Mouse (Mus musculus) thymus, postnatal 14 days (tissue): ENCODE measurements at regions not wholly inside any gene's neighbourhood (a gene's known extent, or its start where the extent isn't known, plus 50 kb on each side); places are given as distances from the start of the nearest gene placed in this dataset.
A peak's percentile ranks its signal among the peaks of the same experiment; 100 is the strongest.
"Not testable (repeated sequence)": the region's sequence is repeated elsewhere in the genome, so short reads cannot be mapped to it uniquely, and the experiment has no call there.

Experiments used
- DNase-seq: peaks from one replicate; pipeline ENCODE4 v3.0.0; 2021

DNA sequence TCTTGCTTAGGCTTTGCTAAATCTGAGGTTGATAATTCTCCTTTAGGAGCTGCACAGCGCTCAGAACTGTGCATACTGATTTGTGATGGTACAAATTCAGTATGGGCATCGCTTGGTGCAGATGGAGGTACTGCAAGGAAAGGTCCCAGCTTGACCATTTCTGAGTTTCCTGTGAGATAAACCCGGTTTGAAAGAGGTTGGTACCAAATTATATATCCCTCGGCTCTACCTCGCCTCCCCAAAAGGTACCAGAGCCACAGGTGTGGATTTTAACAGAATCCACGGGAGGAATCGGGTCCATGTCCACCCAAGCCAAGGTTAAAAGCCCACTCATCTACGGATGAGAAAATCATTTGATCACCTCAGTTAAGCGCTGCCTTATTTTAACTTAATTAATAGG, 172.5 kb upstream of the Zfp808 start:
- not testable (repeated sequence) for DNase-seq

DNA sequence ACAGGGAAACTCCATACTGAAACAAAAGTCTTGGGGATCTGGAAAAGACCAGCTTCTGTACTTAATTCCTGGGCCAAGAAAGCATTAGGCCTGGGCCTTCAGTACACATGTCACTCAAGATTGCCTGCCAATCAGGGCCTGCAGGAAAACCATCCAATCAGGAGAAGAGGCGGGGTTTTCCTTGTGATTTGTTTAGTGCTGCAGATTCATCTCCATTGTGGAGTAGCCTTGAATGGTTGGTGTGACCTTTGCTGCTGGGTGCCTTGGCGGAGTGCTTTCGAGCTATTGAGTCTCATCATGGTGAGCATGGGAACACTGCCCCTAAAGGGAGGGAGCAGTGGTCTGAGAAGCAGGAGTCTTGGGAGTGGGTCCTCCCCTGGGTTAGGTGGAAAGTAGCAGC, 150.8 kb upstream of the Zfp808 start:
- not testable (repeated sequence) for DNase-seq

DNA sequence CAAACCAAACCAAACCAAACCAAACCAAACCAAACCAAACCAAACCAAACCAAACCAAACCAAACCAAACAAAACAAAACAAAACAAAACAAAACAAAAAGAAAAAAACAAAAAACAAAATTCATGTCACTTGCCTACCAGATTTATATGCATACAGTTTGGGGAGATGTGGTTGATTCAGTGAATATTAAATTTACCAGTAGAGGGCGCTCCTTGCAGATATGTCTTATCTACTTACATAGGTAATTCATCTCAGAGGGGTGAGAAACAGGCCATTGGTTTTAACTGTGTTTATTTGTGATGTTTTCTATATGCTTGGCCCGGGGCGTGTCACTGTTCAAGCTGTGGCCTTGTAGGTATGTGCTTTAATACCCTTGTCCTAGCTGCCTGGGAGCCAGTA, 133.2 kb upstream of the Zfp808 start:
- not testable (repeated sequence) for DNase-seq

DNA sequence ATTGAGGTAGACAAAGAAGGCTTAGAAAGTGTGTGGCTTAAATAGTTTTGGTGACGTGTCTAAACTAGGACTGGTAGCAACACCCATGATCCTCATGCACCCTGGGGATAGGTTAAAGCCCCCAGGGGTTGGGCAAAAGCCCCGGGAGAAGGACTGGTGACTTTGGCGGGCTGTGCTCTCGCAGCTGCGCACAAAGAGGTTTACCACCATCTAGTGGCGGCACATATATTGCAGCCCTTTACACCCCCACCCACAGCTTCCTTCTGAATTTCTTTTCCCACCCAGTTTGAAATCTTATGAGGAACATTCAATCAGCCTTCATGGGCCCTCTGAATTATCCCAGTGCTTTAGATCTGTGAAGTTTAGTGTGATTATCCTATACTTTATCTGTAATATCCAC, 130.9 kb upstream of the Zfp808 start:
- DNase-seq: peak; percentile 34

DNA sequence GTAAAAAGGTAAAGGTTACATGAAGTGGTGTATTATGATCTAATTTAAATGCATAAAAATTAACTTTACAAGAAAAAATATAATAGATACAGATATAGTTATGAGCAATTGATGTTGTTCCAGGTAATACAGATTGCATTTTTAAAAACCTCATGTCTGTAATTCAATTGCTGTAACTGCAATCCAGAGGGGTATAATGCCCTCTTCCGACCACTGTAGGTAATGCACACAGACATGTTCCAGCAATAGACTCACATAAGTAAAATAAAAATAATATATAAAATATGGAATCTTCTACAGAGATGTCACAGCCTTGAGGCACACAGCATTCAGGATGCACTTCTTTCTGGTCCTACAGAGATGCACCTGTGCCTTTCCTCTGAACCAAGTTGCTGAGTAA, 122.4 kb upstream of the Zfp808 start:
- peak; percentile 56 for DNase-seq

DNA sequence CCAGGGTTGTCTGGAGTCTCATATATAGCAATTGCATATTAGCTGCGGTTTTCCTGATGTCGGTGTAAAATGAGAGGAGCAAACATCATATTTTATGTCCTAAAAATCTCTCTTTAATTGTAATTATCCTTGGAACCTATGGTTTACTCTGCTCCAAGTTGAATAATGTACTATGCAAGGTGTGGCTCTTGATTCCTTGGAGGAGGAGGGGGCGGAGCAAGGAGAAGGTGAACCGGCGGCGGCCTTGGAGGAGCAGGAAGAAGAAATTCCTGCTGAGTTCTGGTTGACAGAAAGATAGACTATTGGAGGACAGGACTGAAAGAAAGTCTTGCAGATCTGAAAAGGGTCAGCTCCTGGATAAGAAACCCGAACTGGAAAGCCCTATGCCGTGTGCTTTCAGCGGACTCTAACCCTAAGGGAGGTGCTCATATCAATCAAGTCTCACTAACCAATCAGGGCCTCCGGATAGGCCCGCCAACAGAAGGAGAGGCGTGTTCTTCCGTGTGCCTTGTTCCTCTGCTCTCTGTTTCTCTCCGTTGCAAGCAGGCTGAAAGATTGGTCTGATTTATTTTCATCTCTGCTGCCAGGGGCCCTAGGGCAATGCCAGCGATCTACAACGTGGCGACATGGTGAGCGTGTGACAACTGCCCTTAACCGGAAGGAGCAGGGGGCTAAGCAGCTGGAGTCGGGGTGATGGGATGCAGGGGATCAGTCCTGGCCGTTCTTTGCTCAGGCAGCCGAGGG, 114.1 kb upstream of the Zfp808 start:
- peak; percentile 35 for DNase-seq

DNA sequence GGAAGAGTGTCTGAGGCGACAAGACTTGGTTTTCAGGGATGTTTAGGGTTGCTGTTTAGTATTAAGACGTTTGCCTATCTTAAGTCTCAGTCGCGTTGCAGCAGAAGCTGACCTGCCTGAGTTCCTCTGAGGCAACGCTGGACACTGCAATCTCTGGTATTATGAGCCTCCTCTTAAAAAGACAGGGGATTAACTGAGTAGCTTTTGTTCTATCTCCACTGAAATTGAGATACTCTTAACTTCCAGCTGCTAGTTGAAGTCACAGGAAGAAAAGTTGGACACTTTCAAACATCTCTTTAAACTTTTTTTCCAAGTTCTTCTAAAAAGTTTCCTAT, 113.6 kb upstream of the Zfp808 start:
- not testable (repeated sequence) for DNase-seq

DNA sequence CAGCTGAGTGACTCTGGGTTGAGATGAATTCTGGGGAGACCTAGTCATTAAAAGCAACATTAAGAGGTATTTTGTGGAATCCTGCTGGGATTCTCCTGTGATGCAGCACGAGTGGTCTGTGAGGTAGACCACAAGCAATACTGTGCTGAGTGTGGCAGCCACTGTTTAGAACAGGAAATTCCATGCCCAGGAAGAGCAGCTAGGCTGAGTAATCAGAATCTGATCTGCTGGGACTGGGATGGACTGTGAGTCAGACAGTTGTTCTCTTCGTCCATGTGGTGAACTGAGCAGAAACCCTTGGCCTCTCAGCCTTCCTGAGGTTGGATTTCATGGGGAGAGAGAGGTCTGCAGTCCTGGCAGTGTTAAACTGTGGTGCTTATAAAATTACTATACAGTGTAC, 92.0 kb upstream of the Zfp808 start:
- DNase-seq: not testable (repeated sequence)

DNA sequence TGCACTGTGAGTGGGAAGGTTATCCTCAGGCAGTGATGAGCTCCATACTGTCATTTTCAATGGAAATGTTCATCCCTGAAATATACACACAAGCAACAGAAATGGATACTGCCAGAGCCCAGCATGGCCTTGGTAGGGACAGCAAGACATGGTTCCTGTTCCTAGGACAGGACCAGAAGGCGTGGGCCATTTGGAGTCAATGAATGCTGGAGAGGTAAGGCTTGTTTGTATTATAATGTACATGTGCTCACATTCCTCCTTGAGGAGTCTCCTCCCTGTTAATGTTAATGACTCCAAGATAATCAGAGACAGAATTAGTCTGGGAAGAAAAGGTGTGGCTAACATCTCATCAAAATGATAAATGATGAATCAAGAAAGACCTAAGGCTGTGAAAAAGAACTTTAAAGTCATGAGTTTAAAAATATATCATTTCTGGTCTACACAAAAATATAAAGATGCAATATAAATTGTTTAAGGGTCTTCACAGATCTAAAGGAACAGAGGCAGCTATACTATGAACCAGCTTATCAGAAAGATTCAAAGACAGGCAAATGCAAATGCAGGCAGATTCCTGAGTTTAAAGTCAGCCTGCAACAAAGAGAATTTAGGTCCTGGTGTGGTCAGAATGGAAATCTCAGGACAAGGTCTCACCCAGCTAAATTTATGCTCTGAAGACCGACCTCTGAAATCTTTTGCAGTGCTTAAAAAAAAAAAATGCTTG, 51.6 kb upstream of the Zfp808 start:
- not testable (repeated sequence) for DNase-seq

DNA sequence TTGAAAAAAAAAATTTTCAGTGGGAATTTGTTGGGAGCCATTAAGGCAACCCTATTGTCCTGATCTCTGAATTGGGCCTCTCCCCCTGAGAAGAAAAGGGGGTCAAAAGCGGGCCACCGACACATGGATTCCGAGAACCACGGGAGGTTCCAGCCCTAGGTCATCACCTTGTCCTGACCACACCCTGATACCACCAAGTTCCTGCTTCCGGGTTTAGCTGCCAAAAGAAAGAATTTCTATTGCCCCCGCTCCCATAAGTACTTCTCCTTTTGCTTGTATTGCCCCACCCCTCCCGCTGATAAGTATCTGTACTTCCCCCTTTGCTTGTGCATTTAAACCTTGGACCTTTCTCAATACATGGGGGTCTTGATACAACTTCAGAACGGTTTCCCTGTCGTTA, 50.8 kb upstream of the Zfp808 start:
- not testable (repeated sequence) for DNase-seq
